Mouse (Mus musculus): ENCODE measurements around the gene Pdxdc1.
"Not testable (repeated sequence)": the region's sequence is repeated elsewhere in the genome, so short reads cannot be mapped to it uniquely, and the experiment has no call there.

Gene Pdxdc1

GRCm38 (mm10) chr16:13902888-13903483, at the start of gene Pdxdc1, which contains the start of gene Mpv17l:
Gene Pdxdc1, minus strand, starts transcription at chr16:13903131.
Gene Mpv17l, plus strand, starts transcription at chr16:13903161.
- peak; percentile 98 for DNase-seq

- no peak for DNase-seq
Observed at GRCm38 (mm10) chr16:13951245-13951644, 48.3 kb upstream of the Pdxdc1 start.

- no peak for DNase-seq
Observed at GRCm38 (mm10) chr16:13946306-13946705, 43.4 kb upstream of the Pdxdc1 start.

GRCm38 (mm10) chr16:13945153-13945552, 42.2 kb upstream of the Pdxdc1 start:
- no peak for DNase-seq

GRCm38 (mm10) chr16:13944752-13945151, 41.8 kb upstream of the Pdxdc1 start:
- DNase-seq: no peak

- no peak for DNase-seq
Observed at GRCm38 (mm10) chr16:13944178-13944577, 41.2 kb upstream of the Pdxdc1 start.

- DNase-seq: no peak
Observed at GRCm38 (mm10) chr16:13940847-13941395, 38.0 kb upstream of the Pdxdc1 start.

GRCm38 (mm10) chr16:13940139-13940846, 37.4 kb upstream of the Pdxdc1 start:
- DNase-seq: no peak

GRCm38 (mm10) chr16:13927456-13928075, 24.6 kb upstream of the Pdxdc1 start:
- DNase-seq: no peak

GRCm38 (mm10) chr16:13922966-13923365, 20.0 kb upstream of the Pdxdc1 start:
- DNase-seq: not testable (repeated sequence)

GRCm38 (mm10) chr16:13922499-13922898, 19.6 kb upstream of the Pdxdc1 start:
- not testable (repeated sequence) for DNase-seq

- DNase-seq: no peak
Observed at GRCm38 (mm10) chr16:13921781-13922180, 18.9 kb upstream of the Pdxdc1 start.

- DNase-seq: peak; percentile 20
Observed at GRCm38 (mm10) chr16:13921063-13921462, 18.1 kb upstream of the Pdxdc1 start.

- DNase-seq: no peak
Observed at GRCm38 (mm10) chr16:13920093-13920492, 17.2 kb upstream of the Pdxdc1 start.

- no peak for DNase-seq
Observed at GRCm38 (mm10) chr16:13907297-13907696, 4.4 kb upstream of the Pdxdc1 start.

- peak; percentile 75 for DNase-seq
Observed at GRCm38 (mm10) chr16:13903488-13903887, 557 bp upstream of the Pdxdc1 start.

GRCm38 (mm10) chr16:13902397-13902831, 517 bp downstream of the Pdxdc1 start:
- peak; percentile 61 for DNase-seq

GRCm38 (mm10) chr16:13898981-13899380, 4.0 kb downstream of the Pdxdc1 start:
- DNase-seq: no peak

GRCm38 (mm10) chr16:13896357-13896756, 6.6 kb downstream of the Pdxdc1 start:
- no peak for DNase-seq

GRCm38 (mm10) chr16:13895740-13896139, 7.2 kb downstream of the Pdxdc1 start:
- no peak for DNase-seq

GRCm38 (mm10) chr16:13894097-13894496, 8.8 kb downstream of the Pdxdc1 start:
- no peak for DNase-seq

GRCm38 (mm10) chr16:13892850-13893249, 10.1 kb downstream of the Pdxdc1 start:
- no peak for DNase-seq

GRCm38 (mm10) chr16:13890449-13890848, 12.5 kb downstream of the Pdxdc1 start:
- no peak for DNase-seq

Measured in thymus, postnatal 4 days (tissue).